Mouse (Mus musculus): ENCODE measurements around the gene Esrra. TPM values are rescaled to one million over a fixed set of nuclear protein-coding genes. Genes with fewer than 3 reads are reported as not detected.
A peak's percentile ranks its signal among the peaks of the same experiment; 100 is the strongest.

The Esrra gene
- polyA plus RNA-seq, 1 experiment from 2014 or later: 6.9 TPM

DNA sequence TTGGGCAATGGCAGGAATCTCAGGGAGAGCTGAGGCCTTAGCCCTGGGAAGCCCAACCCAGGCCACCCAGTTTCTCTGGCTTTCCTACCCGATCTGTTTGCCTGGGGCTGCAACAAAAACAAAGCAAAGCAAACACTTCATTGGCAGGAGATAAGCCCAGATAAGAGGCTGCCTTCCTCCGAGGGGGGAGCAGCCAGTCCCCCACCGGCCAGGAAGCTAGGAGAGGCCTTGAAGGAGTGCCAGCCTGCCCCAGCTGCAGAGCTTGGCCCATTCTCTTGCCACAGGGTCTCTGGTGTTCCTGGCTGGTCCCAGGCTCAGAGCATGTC is 31.1 kb upstream of the Esrra start:
- DNase-seq (no peak), ATAC-seq (ENCODE audit: low FRiP score, low TSS enrichment) (no peak)
- H3K27me3 ChIP-seq (ENCODE audit: control insufficient read depth, insufficient read depth, low read length): no peaks in the 10 kb centered on the region

GRCm38 (mm10) chr19:6951994-6952711 is 30.5 kb upstream of the Esrra start:
- Histone ChIP-seq H3K27me3 (ENCODE audit: control insufficient read depth, insufficient read depth, low read length) (no peaks in the 10 kb centered on the region), H3K4me2 (ENCODE audit: low read length) (peak overlapping the region; percentile 97), H3K4me3 (replicated peaks; ENCODE audit: low read depth, low read length) (peak overlapping the region; percentile 50), H3K9me3 (ENCODE audit: control insufficient read depth, low read length) (no peaks in the 10 kb centered on the region), H3K9ac (replicated peaks; ENCODE audit: low read length) (peak overlapping the region; percentile 69), H3K27ac (replicated peaks; ENCODE audit: low read depth, low read length) (peak overlapping the region; percentile 84), H3K36me3 (ENCODE audit: control insufficient read depth, insufficient read depth, low read length) (0 out of 2 replicates have a peak, but pooled peaks cover 6% of the 10 kb centered on the region), H3K4me1 (ENCODE audit: control insufficient read depth, insufficient read depth, low read length) (peaks cover 20% of the 10 kb centered on the region)
- ATAC-seq (ENCODE audit: low FRiP score, low TSS enrichment) (peak; percentile 17; the same call in 1 of the 2 replicates), DNase-seq (peak; percentile 67)
- 3% methylated on average over 31 of the region's 31 CpGs for WGBS

More for the DNA sequence above, 31.1 kb upstream of the Esrra start:
- Histone ChIP-seq H3K4me3 (replicated peaks; ENCODE audit: low read depth, low read length) (no peak overlapping the region; the same call in 1 of the 2 replicates), H3K9me3 (ENCODE audit: control insufficient read depth, low read length) (no peaks in the 10 kb centered on the region), H3K9ac (replicated peaks; ENCODE audit: low read length) (peak overlapping the region; percentile 69; the same call in 1 of the 2 replicates), H3K36me3 (ENCODE audit: control insufficient read depth, insufficient read depth, low read length) (0 out of 2 replicates have a peak, but pooled peaks cover 6% of the 10 kb centered on the region), H3K4me2 (ENCODE audit: low read length) (peak overlapping the region; percentile 97), H3K27ac (replicated peaks; ENCODE audit: low read depth, low read length) (peak overlapping the region; percentile 84), H3K4me1 (ENCODE audit: control insufficient read depth, insufficient read depth, low read length) (peaks cover 20% of the 10 kb centered on the region)
- WGBS: 34% methylated on average over 3 of the region's 3 CpGs

GRCm38 (mm10) chr19:6951381-6951968 is 29.9 kb upstream of the Esrra start:
- no peaks in the 10 kb centered on the region for H3K9me3 ChIP-seq (ENCODE audit: control insufficient read depth, low read length)
- peak overlapping the region; percentile 50 for H3K4me3 ChIP-seq (replicated peaks; ENCODE audit: low read depth, low read length)
- under 1% methylated on average over 35 of the region's 35 CpGs for WGBS
- H3K9ac ChIP-seq (replicated peaks; ENCODE audit: low read length): peak overlapping the region; percentile 69
- H3K27ac ChIP-seq (replicated peaks; ENCODE audit: low read depth, low read length): peak overlapping the region; percentile 84
- no peaks in the 10 kb centered on the region for H3K27me3 ChIP-seq (ENCODE audit: control insufficient read depth, insufficient read depth, low read length)
- H3K4me2 ChIP-seq (ENCODE audit: low read length): peak overlapping the region; percentile 97
- H3K4me1 ChIP-seq (ENCODE audit: control insufficient read depth, insufficient read depth, low read length): peaks cover 20% of the 10 kb centered on the region
- H3K36me3 ChIP-seq (ENCODE audit: control insufficient read depth, insufficient read depth, low read length): 0 out of 2 replicates have a peak, but pooled peaks cover 6% of the 10 kb centered on the region
- ATAC-seq (ENCODE audit: low FRiP score, low TSS enrichment) (peak; percentile 79), DNase-seq (peak; percentile 95)

GRCm38 (mm10) chr19:6950613-6951153 is 29.1 kb upstream of the Esrra start:
- ATAC-seq (ENCODE audit: low FRiP score, low TSS enrichment): peak; percentile 43
- peak overlapping the region; percentile 97 for H3K4me2 ChIP-seq (ENCODE audit: low read length)

GRCm38 (mm10) chr19:6949951-6950350 is 28.3 kb upstream of the Esrra start:
- WGBS: 46% methylated on average over 5 of the region's 5 CpGs
- Histone ChIP-seq H3K27ac (replicated peaks; ENCODE audit: low read depth, low read length) (0 out of 2 replicates have a peak overlapping the region, but pooled peaks have one; percentile 84), H3K4me2 (ENCODE audit: low read length) (peak overlapping the region; percentile 97), H3K27me3 (ENCODE audit: control insufficient read depth, insufficient read depth, low read length) (no peaks in the 10 kb centered on the region), H3K4me3 (replicated peaks; ENCODE audit: low read depth, low read length) (peak overlapping the region; percentile 50), H3K36me3 (ENCODE audit: control insufficient read depth, insufficient read depth, low read length) (peaks cover 10% of the 10 kb centered on the region), H3K9me3 (ENCODE audit: control insufficient read depth, low read length) (no peaks in the 10 kb centered on the region), H3K4me1 (ENCODE audit: control insufficient read depth, insufficient read depth, low read length) (peaks cover 20% of the 10 kb centered on the region), H3K9ac (replicated peaks; ENCODE audit: low read length) (peak overlapping the region; percentile 69)
- ATAC-seq (ENCODE audit: low FRiP score, low TSS enrichment) (no peak), DNase-seq (no peak)

More at GRCm38 (mm10) chr19:6950613-6951153, 29.1 kb upstream of the Esrra start:
- peak; percentile 83 for DNase-seq
- peak overlapping the region; percentile 69 for H3K9ac ChIP-seq (replicated peaks; ENCODE audit: low read length)
- peaks cover 20% of the 10 kb centered on the region for H3K4me1 ChIP-seq (ENCODE audit: control insufficient read depth, insufficient read depth, low read length)
- peak overlapping the region; percentile 84 for H3K27ac ChIP-seq (replicated peaks; ENCODE audit: low read depth, low read length)
- WGBS: under 1% methylated on average over 28 of the region's 28 CpGs
- H3K36me3 ChIP-seq (ENCODE audit: control insufficient read depth, insufficient read depth, low read length): peaks cover 10% of the 10 kb centered on the region
- H3K4me3 ChIP-seq (replicated peaks; ENCODE audit: low read depth, low read length): peak overlapping the region; percentile 50
- H3K9me3 ChIP-seq (ENCODE audit: control insufficient read depth, low read length): no peaks in the 10 kb centered on the region
- H3K27me3 ChIP-seq (ENCODE audit: control insufficient read depth, insufficient read depth, low read length): no peaks in the 10 kb centered on the region

DNA sequence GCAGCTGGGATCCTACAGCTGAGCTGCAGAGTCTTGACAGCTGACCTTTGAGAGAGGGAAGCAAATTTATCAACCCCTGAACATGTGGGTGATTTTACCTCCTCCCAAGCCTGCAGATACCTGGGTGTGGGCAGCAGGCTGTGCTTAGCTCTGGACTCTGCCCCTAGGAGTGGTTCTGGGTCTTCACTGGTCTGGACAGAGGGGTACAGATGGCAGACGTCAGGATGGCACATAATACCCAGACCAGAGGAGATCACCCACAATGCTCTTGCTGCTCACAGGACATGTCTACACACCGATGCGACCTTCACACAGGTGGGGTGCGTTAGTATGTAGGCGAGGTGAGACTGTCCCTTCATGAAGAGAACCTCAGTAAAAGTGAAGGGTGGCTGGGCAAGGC is 27.9 kb upstream of the Esrra start:
- H3K27me3 ChIP-seq (ENCODE audit: control insufficient read depth, insufficient read depth, low read length): no peaks in the 10 kb centered on the region
- H3K4me1 ChIP-seq (ENCODE audit: control insufficient read depth, insufficient read depth, low read length): peaks cover 20% of the 10 kb centered on the region
- H3K27ac ChIP-seq (replicated peaks; ENCODE audit: low read depth, low read length): no peak overlapping the region
- H3K4me3 ChIP-seq (replicated peaks; ENCODE audit: low read depth, low read length): no peak overlapping the region
- H3K4me2 ChIP-seq (ENCODE audit: low read length): peak overlapping the region; percentile 97
- 90% methylated on average over 5 of the region's 5 CpGs for WGBS
- no peak for DNase-seq
- no peak overlapping the region for H3K9ac ChIP-seq (replicated peaks; ENCODE audit: low read length)
- ATAC-seq (ENCODE audit: low FRiP score, low TSS enrichment): no peak
- H3K9me3 ChIP-seq (ENCODE audit: control insufficient read depth, low read length): no peaks in the 10 kb centered on the region
- H3K36me3 ChIP-seq (ENCODE audit: control insufficient read depth, insufficient read depth, low read length): peaks cover 10% of the 10 kb centered on the region

- DNase-seq (no peak), ATAC-seq (ENCODE audit: low FRiP score, low TSS enrichment) (no peak)
- H3K9ac ChIP-seq (replicated peaks; ENCODE audit: low read length): no peak overlapping the region
- H3K4me1 ChIP-seq (ENCODE audit: control insufficient read depth, insufficient read depth, low read length): peaks cover 19% of the 10 kb centered on the region
- no peaks in the 10 kb centered on the region for H3K27me3 ChIP-seq (ENCODE audit: control insufficient read depth, insufficient read depth, low read length)
- H3K4me3 ChIP-seq (replicated peaks; ENCODE audit: low read depth, low read length): no peak overlapping the region
- H3K36me3 ChIP-seq (ENCODE audit: control insufficient read depth, insufficient read depth, low read length): peaks cover 10% of the 10 kb centered on the region
- no peaks in the 10 kb centered on the region for H3K9me3 ChIP-seq (ENCODE audit: control insufficient read depth, low read length)
- no peak overlapping the region for H3K4me2 ChIP-seq (ENCODE audit: low read length)
- no peak overlapping the region for H3K27ac ChIP-seq (replicated peaks; ENCODE audit: low read depth, low read length)
- 83% methylated on average over 4 of the region's 4 CpGs for WGBS
Measured at GRCm38 (mm10) chr19:6948186-6948585, 26.6 kb upstream of the Esrra start.

DNA sequence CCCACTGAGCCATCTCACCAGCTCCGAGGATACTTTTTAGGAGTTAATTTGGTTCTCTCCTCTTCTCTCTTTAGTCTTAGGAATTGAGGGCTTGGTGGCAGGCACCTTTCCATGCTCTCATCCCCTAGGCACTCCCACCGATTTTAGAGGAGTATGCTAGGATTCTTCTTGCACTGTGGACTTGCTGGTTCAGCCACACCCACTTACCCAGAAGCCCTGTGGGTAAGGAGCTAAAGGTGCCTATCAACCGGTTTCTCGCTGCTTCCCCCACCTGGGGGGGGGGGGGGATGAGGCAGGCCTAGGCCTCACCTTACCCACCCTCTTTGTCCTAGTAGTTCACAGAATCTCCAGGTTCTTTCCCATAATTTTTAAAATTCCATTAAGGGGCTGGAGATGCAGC is 26.1 kb upstream of the Esrra start:
- H3K9ac ChIP-seq (replicated peaks; ENCODE audit: low read length): no peak overlapping the region
- H3K27ac ChIP-seq (replicated peaks; ENCODE audit: low read depth, low read length): no peak overlapping the region
- H3K9me3 ChIP-seq (ENCODE audit: control insufficient read depth, low read length): no peaks in the 10 kb centered on the region
- H3K4me1 ChIP-seq (ENCODE audit: control insufficient read depth, insufficient read depth, low read length): peaks cover 19% of the 10 kb centered on the region
- no peak overlapping the region for H3K4me3 ChIP-seq (replicated peaks; ENCODE audit: low read depth, low read length)
- H3K4me2 ChIP-seq (ENCODE audit: low read length): no peak overlapping the region
- ATAC-seq (ENCODE audit: low FRiP score, low TSS enrichment) (no peak), DNase-seq (no peak)
- H3K36me3 ChIP-seq (ENCODE audit: control insufficient read depth, insufficient read depth, low read length): peaks cover 10% of the 10 kb centered on the region
- WGBS: 55% methylated on average over 4 of the region's 4 CpGs
- no peaks in the 10 kb centered on the region for H3K27me3 ChIP-seq (ENCODE audit: control insufficient read depth, insufficient read depth, low read length)

All from midbrain, embryonic 14.5 days (tissue).